Mouse (Mus musculus): Measurements from ENCODE around the gene Msi2. TPM values are rescaled to one million over a fixed set of nuclear protein-coding genes. Genes with fewer than 3 reads are reported as not detected.
A peak's percentile ranks its signal among the peaks of the same experiment; 100 is the strongest.

Gene Msi2
- total and polyA plus RNA-seq, 2 experiments from 2014 or later: 33.0 to 170 TPM

GRCm38 (mm10) chr11:88495759-88496158 is 222.6 kb downstream of the Msi2 start:
- 75% methylated on average over 5 of the region's 5 CpGs for WGBS
- no peak overlapping the region for H3K9ac ChIP-seq (replicated peaks; ENCODE audit: low read length)
- no peak for TF ChIP-seq CTCF (IDR thresholded peaks at IDR 0.05; ENCODE audit: low read depth)
- DNase-seq (ENCODE audit: low spot score): no peak
- no peak overlapping the region for H3K4me3 ChIP-seq (ENCODE audit: low read length)
- H3K4me2 ChIP-seq (ENCODE audit: low read depth, low read length): no peak overlapping the region
- no peak overlapping the region for H3K27ac ChIP-seq
- H3K4me1 ChIP-seq (ENCODE audit: insufficient read depth, low read length): peaks cover 11% of the 10 kb centered on the region
- ATAC-seq: no peak
- H3K36me3 ChIP-seq (ENCODE audit: insufficient read depth, low read length): no peaks in the 10 kb centered on the region
- H3K9me3 ChIP-seq (ENCODE audit: low read length): no peaks in the 10 kb centered on the region
- H3K27me3 ChIP-seq (ENCODE audit: insufficient read depth, low read length): no peaks in the 10 kb centered on the region

- TF ChIP-seq CTCF (IDR thresholded peaks at IDR 0.05; ENCODE audit: low read depth): 0 out of 2 replicates have a peak, but pooled peaks have one; percentile 14
- ATAC-seq (no peak), DNase-seq (ENCODE audit: low spot score) (no peak)
- no peaks in the 10 kb centered on the region for H3K27me3 ChIP-seq (ENCODE audit: insufficient read depth, low read length)
- no peak overlapping the region for H3K4me2 ChIP-seq (ENCODE audit: low read depth, low read length)
- peaks cover 19% of the 10 kb centered on the region for H3K4me1 ChIP-seq (ENCODE audit: insufficient read depth, low read length)
- no peaks in the 10 kb centered on the region for H3K36me3 ChIP-seq (ENCODE audit: insufficient read depth, low read length)
- H3K9ac ChIP-seq (replicated peaks; ENCODE audit: low read length): no peak overlapping the region
- H3K4me3 ChIP-seq (ENCODE audit: low read length): no peak overlapping the region
- WGBS: 89% methylated on average over 3 of the region's 3 CpGs
- no peaks in the 10 kb centered on the region for H3K9me3 ChIP-seq (ENCODE audit: low read length)
- H3K27ac ChIP-seq: no peak overlapping the region
Observed at GRCm38 (mm10) chr11:88495018-88495417, 223.3 kb downstream of the Msi2 start.

GRCm38 (mm10) chr11:88493795-88494559 is 224.3 kb downstream of the Msi2 start:
- Histone ChIP-seq H3K27me3 (ENCODE audit: insufficient read depth, low read length) (no peaks in the 10 kb centered on the region), H3K36me3 (ENCODE audit: insufficient read depth, low read length) (no peaks in the 10 kb centered on the region), H3K4me3 (ENCODE audit: low read length) (no peak overlapping the region), H3K9me3 (ENCODE audit: low read length) (no peaks in the 10 kb centered on the region), H3K27ac (no peak overlapping the region), H3K9ac (replicated peaks; ENCODE audit: low read length) (no peak overlapping the region), H3K4me2 (ENCODE audit: low read depth, low read length) (no peak overlapping the region), H3K4me1 (ENCODE audit: insufficient read depth, low read length) (peaks cover 27% of the 10 kb centered on the region)
- WGBS: 79% methylated on average over 18 of the region's 18 CpGs
- ATAC-seq (no peak), DNase-seq (ENCODE audit: low spot score) (no peak)
- no peak for TF ChIP-seq CTCF (IDR thresholded peaks at IDR 0.05; ENCODE audit: low read depth)

GRCm38 (mm10) chr11:88492585-88492984 is 225.7 kb downstream of the Msi2 start:
- TF ChIP-seq CTCF (IDR thresholded peaks at IDR 0.05; ENCODE audit: low read depth): no peak
- ATAC-seq (no peak), DNase-seq (ENCODE audit: low spot score) (no peak)
- no peaks in the 10 kb centered on the region for H3K27me3 ChIP-seq (ENCODE audit: insufficient read depth, low read length)
- H3K4me2 ChIP-seq (ENCODE audit: low read depth, low read length): no peak overlapping the region
- 86% methylated on average over 2 of the region's 2 CpGs for WGBS
- no peak overlapping the region for H3K27ac ChIP-seq
- no peak overlapping the region for H3K9ac ChIP-seq (replicated peaks; ENCODE audit: low read length)
- H3K4me3 ChIP-seq (ENCODE audit: low read length): no peak overlapping the region
- H3K36me3 ChIP-seq (ENCODE audit: insufficient read depth, low read length): no peaks in the 10 kb centered on the region
- H3K4me1 ChIP-seq (ENCODE audit: insufficient read depth, low read length): peaks cover 21% of the 10 kb centered on the region
- H3K9me3 ChIP-seq (ENCODE audit: low read length): no peaks in the 10 kb centered on the region

GRCm38 (mm10) chr11:88489985-88490384 is 228.3 kb downstream of the Msi2 start:
- H3K4me2 ChIP-seq (ENCODE audit: low read depth, low read length): no peak overlapping the region
- no peaks in the 10 kb centered on the region for H3K36me3 ChIP-seq (ENCODE audit: insufficient read depth, low read length)
- TF ChIP-seq CTCF (IDR thresholded peaks at IDR 0.05; ENCODE audit: low read depth): no peak
- ATAC-seq: no peak
- DNase-seq (ENCODE audit: low spot score): no peak
- no peaks in the 10 kb centered on the region for H3K27me3 ChIP-seq (ENCODE audit: insufficient read depth, low read length)
- peak overlapping the region; percentile 66; the same call in 1 of the 2 replicates for H3K27ac ChIP-seq
- peaks cover 21% of the 10 kb centered on the region for H3K4me1 ChIP-seq (ENCODE audit: insufficient read depth, low read length)
- H3K4me3 ChIP-seq (ENCODE audit: low read length): no peak overlapping the region
- no peak overlapping the region for H3K9ac ChIP-seq (replicated peaks; ENCODE audit: low read length)
- H3K9me3 ChIP-seq (ENCODE audit: low read length): no peaks in the 10 kb centered on the region
- 58% methylated on average over 4 of the region's 4 CpGs for WGBS

- no peak overlapping the region for H3K4me2 ChIP-seq (ENCODE audit: low read depth, low read length)
- no peak overlapping the region for H3K4me3 ChIP-seq (ENCODE audit: low read length)
- DNase-seq (ENCODE audit: low spot score): peak; percentile 66
- no peaks in the 10 kb centered on the region for H3K36me3 ChIP-seq (ENCODE audit: insufficient read depth, low read length)
- peak; percentile 32; the same call in 1 of the 2 replicates for ATAC-seq
- H3K27me3 ChIP-seq (ENCODE audit: insufficient read depth, low read length): no peaks in the 10 kb centered on the region
- H3K27ac ChIP-seq: peak overlapping the region; percentile 66
- no peak overlapping the region for H3K9ac ChIP-seq (replicated peaks; ENCODE audit: low read length)
- no peak for TF ChIP-seq CTCF (IDR thresholded peaks at IDR 0.05; ENCODE audit: low read depth)
- WGBS: 31% methylated on average over 17 of the region's 17 CpGs
- no peaks in the 10 kb centered on the region for H3K9me3 ChIP-seq (ENCODE audit: low read length)
- peaks cover 28% of the 10 kb centered on the region for H3K4me1 ChIP-seq (ENCODE audit: insufficient read depth, low read length)
Observed at GRCm38 (mm10) chr11:88488941-88489724, 229.2 kb downstream of the Msi2 start.
